Mouse (Mus musculus): ENCODE results near the gene St3gal2. TPM values are rescaled to one million over a fixed set of nuclear protein-coding genes. Genes with fewer than 3 reads are reported as not detected.

St3gal2 gene
- total and polyA plus RNA-seq, 2 experiments from 2014 or later, result 9.9 to 12.6 TPM

DNA sequence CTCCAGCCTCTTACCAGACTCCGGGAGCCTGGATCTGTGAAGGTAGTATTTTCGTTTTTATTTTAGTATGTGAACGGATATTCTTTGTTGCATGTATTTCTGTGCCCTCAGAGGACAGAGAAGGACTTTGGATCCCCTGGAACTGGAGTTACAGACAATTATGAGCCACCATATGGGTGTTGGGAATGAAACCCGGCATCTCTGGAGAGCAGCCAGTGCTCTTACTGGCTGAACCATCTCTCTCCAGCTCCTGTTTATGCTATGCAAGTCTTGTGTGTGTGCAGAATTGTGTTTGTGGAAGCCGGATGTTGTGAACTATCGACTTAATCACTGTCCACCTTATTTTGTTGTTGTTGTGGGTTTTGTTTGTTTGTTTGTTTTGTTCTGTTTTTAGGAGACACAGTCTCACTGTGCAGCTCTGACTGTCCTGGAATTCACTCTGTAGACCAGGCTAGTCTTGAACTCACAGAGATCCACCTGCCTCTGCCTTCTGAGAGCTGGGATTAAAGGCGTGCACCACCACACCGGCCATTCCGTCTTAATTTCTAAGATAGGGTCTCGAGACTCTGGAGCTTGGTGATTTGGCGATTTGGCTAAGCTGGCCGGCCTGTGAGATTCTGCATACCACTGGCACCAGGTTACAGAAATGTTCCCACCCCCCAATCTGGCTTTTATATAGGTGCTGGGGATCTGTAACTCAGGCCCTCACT, 39.5 kb downstream of the St3gal2 start:
- Histone ChIP-seq H3K4me3 (ENCODE audit: low read depth, low read length) (no peak overlapping the region), H3K27me3 (ENCODE audit: control insufficient read depth, insufficient read depth, low read length) (no peaks in the 10 kb centered on the region), H3K4me2 (ENCODE audit: low read depth, low read length) (no peak overlapping the region), H3K27ac (ENCODE audit: low read depth) (no peak overlapping the region), H3K9ac (replicated peaks; ENCODE audit: low read depth, low read length) (no peak overlapping the region), H3K4me1 (ENCODE audit: control insufficient read depth, insufficient read depth) (no peaks in the 10 kb centered on the region), H3K9me3 (replicated peaks; ENCODE audit: control insufficient read depth, low read length) (no peaks in the 10 kb centered on the region), H3K36me3 (replicated peaks; ENCODE audit: control insufficient read depth, insufficient read depth, low read length) (peaks cover 40% of the 10 kb centered on the region)
- TF ChIP-seq EP300 (IDR thresholded peaks at IDR 0.05; ENCODE audit: low read depth) (no peak), CTCF (IDR thresholded peaks at IDR 0.05; ENCODE audit: low read depth) (no peak)
- DNase-seq (ENCODE audit: low spot score) (no peak), ATAC-seq (ENCODE audit: insufficient read depth, low read depth) (no peak)
- 93% methylated on average over 12 of the region's 12 CpGs for WGBS

DNA sequence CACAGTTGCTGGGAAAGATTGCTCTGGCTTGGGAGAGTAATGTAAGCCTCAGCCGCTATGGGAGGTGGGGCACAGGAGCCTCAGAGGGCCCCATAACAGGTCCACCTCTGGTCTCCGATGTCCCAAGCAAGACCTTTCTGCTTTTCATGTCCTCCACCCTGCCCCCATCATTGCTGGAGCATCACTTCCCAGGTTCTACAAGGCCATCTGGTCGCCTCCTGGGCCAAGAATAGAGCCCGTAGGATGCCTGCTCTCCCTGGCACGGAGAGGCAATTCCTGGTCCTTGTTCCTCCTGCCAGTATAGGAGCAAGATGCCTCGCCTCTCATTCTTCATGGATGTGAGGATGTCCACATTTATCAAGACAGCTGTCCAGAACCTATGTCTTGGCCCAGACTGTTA, 40.2 kb downstream of the St3gal2 start:
- no peak for DNase-seq (ENCODE audit: low spot score)
- Histone ChIP-seq H3K27ac (ENCODE audit: low read depth) (no peak overlapping the region), H3K4me1 (ENCODE audit: control insufficient read depth, insufficient read depth) (peaks cover 1% of the 10 kb centered on the region), H3K36me3 (replicated peaks; ENCODE audit: control insufficient read depth, insufficient read depth, low read length) (peaks cover 40% of the 10 kb centered on the region), H3K9me3 (replicated peaks; ENCODE audit: control insufficient read depth, low read length) (no peaks in the 10 kb centered on the region), H3K4me3 (ENCODE audit: low read depth, low read length) (no peak overlapping the region), H3K9ac (replicated peaks; ENCODE audit: low read depth, low read length) (no peak overlapping the region), H3K27me3 (ENCODE audit: control insufficient read depth, insufficient read depth, low read length) (no peaks in the 10 kb centered on the region), H3K4me2 (ENCODE audit: low read depth, low read length) (no peak overlapping the region)
- ATAC-seq (ENCODE audit: insufficient read depth, low read depth), result no peak
- 95% methylated on average over 6 of the region's 6 CpGs for WGBS
- TF ChIP-seq CTCF (IDR thresholded peaks at IDR 0.05; ENCODE audit: low read depth) (no peak), EP300 (IDR thresholded peaks at IDR 0.05; ENCODE audit: low read depth) (no peak)

DNA sequence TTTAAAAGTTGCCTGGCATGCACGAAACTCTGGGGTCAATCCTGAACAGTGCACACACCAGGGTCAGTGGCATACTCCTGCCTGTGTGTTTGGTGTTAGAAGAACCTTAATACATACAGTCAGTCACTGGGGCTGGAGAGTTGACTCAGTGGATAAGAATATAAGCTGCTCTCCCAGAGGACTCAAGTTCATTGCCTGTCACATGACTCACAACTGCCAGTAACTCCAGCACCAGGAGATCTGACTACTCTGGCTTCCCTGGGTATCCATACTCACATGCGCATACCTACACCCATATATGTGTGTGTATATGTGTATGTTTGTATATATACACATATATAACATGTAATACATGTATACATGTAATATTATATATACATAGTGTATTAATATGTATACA, 43.3 kb downstream of the St3gal2 start:
- no peak for ATAC-seq (ENCODE audit: insufficient read depth, low read depth)
- no peak overlapping the region for H3K4me2 ChIP-seq (ENCODE audit: low read depth, low read length)
- no peak overlapping the region for H3K27ac ChIP-seq (ENCODE audit: low read depth)
- H3K36me3 ChIP-seq (replicated peaks; ENCODE audit: control insufficient read depth, insufficient read depth, low read length), result peaks cover 33% of the 10 kb centered on the region
- 91% methylated on average over 2 of the region's 2 CpGs for WGBS
- H3K9ac ChIP-seq (replicated peaks; ENCODE audit: low read depth, low read length), result no peak overlapping the region
- peaks cover 17% of the 10 kb centered on the region for H3K4me1 ChIP-seq (ENCODE audit: control insufficient read depth, insufficient read depth)
- TF ChIP-seq EP300 (IDR thresholded peaks at IDR 0.05; ENCODE audit: low read depth) (no peak), CTCF (IDR thresholded peaks at IDR 0.05; ENCODE audit: low read depth) (no peak)
- DNase-seq (ENCODE audit: low spot score), result no peak
- no peaks in the 10 kb centered on the region for H3K9me3 ChIP-seq (replicated peaks; ENCODE audit: control insufficient read depth, low read length)
- no peaks in the 10 kb centered on the region for H3K27me3 ChIP-seq (ENCODE audit: control insufficient read depth, insufficient read depth, low read length)
- H3K4me3 ChIP-seq (ENCODE audit: low read depth, low read length), result no peak overlapping the region

- H3K36me3 ChIP-seq (replicated peaks; ENCODE audit: control insufficient read depth, insufficient read depth, low read length), result peaks cover 33% of the 10 kb centered on the region
- 64% methylated on average over 7 of the region's 7 CpGs for WGBS
- H3K9me3 ChIP-seq (replicated peaks; ENCODE audit: control insufficient read depth, low read length), result no peaks in the 10 kb centered on the region
- H3K27me3 ChIP-seq (ENCODE audit: control insufficient read depth, insufficient read depth, low read length), result no peaks in the 10 kb centered on the region
- no peak overlapping the region for H3K4me2 ChIP-seq (ENCODE audit: low read depth, low read length)
- H3K9ac ChIP-seq (replicated peaks; ENCODE audit: low read depth, low read length), result no peak overlapping the region
- DNase-seq (ENCODE audit: low spot score), result no peak
- no peak for ATAC-seq (ENCODE audit: insufficient read depth, low read depth)
- no peak overlapping the region for H3K4me3 ChIP-seq (ENCODE audit: low read depth, low read length)
- no peak overlapping the region for H3K27ac ChIP-seq (ENCODE audit: low read depth)
- H3K4me1 ChIP-seq (ENCODE audit: control insufficient read depth, insufficient read depth), result peaks cover 17% of the 10 kb centered on the region
- TF ChIP-seq EP300 (IDR thresholded peaks at IDR 0.05; ENCODE audit: low read depth), result no peak
Measured at GRCm38 (mm10) chr8:110964666-110965065, 44.9 kb downstream of the St3gal2 start.

- no peaks in the 10 kb centered on the region for H3K27me3 ChIP-seq (ENCODE audit: control insufficient read depth, insufficient read depth, low read length)
- peak; percentile 54 for TF ChIP-seq CTCF (IDR thresholded peaks at IDR 0.05; ENCODE audit: low read depth)
- peak; percentile 80; the same call in 1 of the 2 replicates for TF ChIP-seq EP300 (IDR thresholded peaks at IDR 0.05; ENCODE audit: low read depth)
- DNase-seq (ENCODE audit: low spot score), result peak; percentile 95
- no peak overlapping the region for H3K9ac ChIP-seq (replicated peaks; ENCODE audit: low read depth, low read length)
- WGBS, result 5% methylated on average over 7 of the region's 7 CpGs
- peaks cover 22% of the 10 kb centered on the region for H3K4me1 ChIP-seq (ENCODE audit: control insufficient read depth, insufficient read depth)
- H3K27ac ChIP-seq (ENCODE audit: low read depth), result peak overlapping the region; percentile 56
- peaks cover 28% of the 10 kb centered on the region for H3K36me3 ChIP-seq (replicated peaks; ENCODE audit: control insufficient read depth, insufficient read depth, low read length)
- no peaks in the 10 kb centered on the region for H3K9me3 ChIP-seq (replicated peaks; ENCODE audit: control insufficient read depth, low read length)
- peak overlapping the region; percentile 6; the same call in 1 of the 2 replicates for H3K4me2 ChIP-seq (ENCODE audit: low read depth, low read length)
- no peak overlapping the region for H3K4me3 ChIP-seq (ENCODE audit: low read depth, low read length)
- peak; percentile 85 for ATAC-seq (ENCODE audit: insufficient read depth, low read depth)
Measured at GRCm38 (mm10) chr8:110965594-110965993, 45.9 kb downstream of the St3gal2 start.

GRCm38 (mm10) chr8:110966586-110966985, 46.9 kb downstream of the St3gal2 start:
- Histone ChIP-seq H3K27ac (ENCODE audit: low read depth) (peak overlapping the region; percentile 56), H3K4me1 (ENCODE audit: control insufficient read depth, insufficient read depth) (peaks cover 25% of the 10 kb centered on the region), H3K4me2 (ENCODE audit: low read depth, low read length) (no peak overlapping the region), H3K36me3 (replicated peaks; ENCODE audit: control insufficient read depth, insufficient read depth, low read length) (peaks cover 28% of the 10 kb centered on the region), H3K9ac (replicated peaks; ENCODE audit: low read depth, low read length) (no peak overlapping the region), H3K4me3 (ENCODE audit: low read depth, low read length) (no peak overlapping the region), H3K27me3 (ENCODE audit: control insufficient read depth, insufficient read depth, low read length) (no peaks in the 10 kb centered on the region), H3K9me3 (replicated peaks; ENCODE audit: control insufficient read depth, low read length) (no peaks in the 10 kb centered on the region)
- 64% methylated on average over 8 of the region's 8 CpGs for WGBS
- TF ChIP-seq EP300 (IDR thresholded peaks at IDR 0.05; ENCODE audit: low read depth) (no peak), CTCF (IDR thresholded peaks at IDR 0.05; ENCODE audit: low read depth) (no peak)
- DNase-seq (ENCODE audit: low spot score), result no peak
- no peak for ATAC-seq (ENCODE audit: insufficient read depth, low read depth)
